Mouse (Mus musculus) CH12.LX (cell line): ENCODE measurements around the gene Mcm5. TPM values are rescaled to one million over a fixed set of nuclear protein-coding genes. Genes with fewer than 3 reads are reported as not detected.
A peak's percentile ranks its signal among the peaks of the same experiment; 100 is the strongest.

ENCODE experiments used
- DNase-seq: peaks from one replicate; pipeline ENCODE4 v3.0.0-alpha.2; 2013; ENCODE audit errors: extremely low read depth
- H3K27ac ChIP-seq: 2 replicates; pipeline ENCODE4 v1.5.1; 2012; ENCODE audit warnings: low read depth, mild to moderate bottlenecking, control low read depth, moderate library complexity; ENCODE audit not compliant: insufficient read depth
- H3K27me3 ChIP-seq: replicated peaks from 2 replicates; pipeline ENCODE3; 2012; ENCODE audit warnings: inconsistent platforms
- H3K36me3 ChIP-seq, 2 experiments: replicated peaks in 1 of 2; 2 replicates each; pipeline versions ENCODE3 to v1.6.1; 2012; ENCODE audit warnings: inconsistent platforms in 1 of 2, low read length in 1 of 2, mild to moderate bottlenecking in 1 of 2, mixed read lengths in 1 of 2, moderate library complexity in 1 of 2; ENCODE audit not compliant: control insufficient read depth in 1 of 2, insufficient read depth in 1 of 2
- H3K4me1 ChIP-seq, 2 experiments: 2 replicates each; pipeline ENCODE4 v1.6.1; 2012; ENCODE audit warnings: inconsistent platforms in 1 of 2, moderate library complexity in 1 of 2; ENCODE audit not compliant: insufficient read depth in 2 of 2, control insufficient read depth in 1 of 2
- H3K4me2 ChIP-seq: 2 replicates; pipeline ENCODE4 v1.6.1; 2012; ENCODE audit warnings: low read depth, mild to moderate bottlenecking, control low read depth; ENCODE audit not compliant: poor library complexity, insufficient read depth, severe bottlenecking
- H3K4me3 ChIP-seq, 3 experiments: fragments of 150-350 bp in 1 of 3; sonication (generic) in 1 of 3; replicated peaks in 1 of 3; 2 replicates each; pipeline versions ENCODE3 to v1.5.1; 2011 to 2012; ENCODE audit warnings: low read depth in 2 of 3, low read length in 2 of 3, mild to moderate bottlenecking in 2 of 3, moderate library complexity in 2 of 3, control low read depth in 1 of 3, improper control_type of control experiment in 1 of 3, inconsistent platforms in 1 of 3, mixed read lengths in 1 of 3; ENCODE audit not compliant: poor library complexity in 1 of 3
- H3K79me2 ChIP-seq: replicated peaks from 2 replicates; pipeline ENCODE4 v1.6.1; 2012; ENCODE audit warnings: mild to moderate bottlenecking, moderate library complexity; ENCODE audit not compliant: control insufficient read depth, poor library complexity, insufficient read depth, severe bottlenecking; ENCODE audit errors: extremely low read depth
- H3K9ac ChIP-seq: 2 replicates; pipeline ENCODE4 v1.6.1; 2012; ENCODE audit warnings: low read depth, mild to moderate bottlenecking, control low read depth, moderate library complexity; ENCODE audit not compliant: insufficient read depth
- H3K9me3 ChIP-seq: replicated peaks from 2 replicates; pipeline ENCODE3; 2012; ENCODE audit warnings: low read length, inconsistent platforms, mixed read lengths
- BHLHE40 ChIP-seq: IDR thresholded peaks from 2 replicates; pipeline ENCODE4 v1.6.1; 2011; ENCODE audit warnings: mild to moderate bottlenecking, low read depth, low read length, improper control_type of control experiment
- CTCF ChIP-seq, 2 experiments: IDR thresholded peaks in 1 of 2; conservative IDR thresholded peaks in 1 of 2; 2 replicates each; pipeline ENCODE4 v1.5.1; 2011 to 2012; ENCODE audit warnings: low read depth in 2 of 2, low read length in 2 of 2, improper control_type of control experiment in 1 of 2, inconsistent platforms in 1 of 2, mild to moderate bottlenecking in 1 of 2, moderate library complexity in 1 of 2
- ETS1 ChIP-seq: conservative IDR thresholded peaks from 2 replicates; pipeline ENCODE4 v1.6.1; 2012; ENCODE audit warnings: low read depth, mild to moderate bottlenecking, inconsistent platforms, low read length, improper control_type of control experiment, moderate library complexity
- GABPA ChIP-seq: IDR thresholded peaks from 2 replicates; pipeline ENCODE4 v1.6.1; 2012; ENCODE audit warnings: low read depth, low read length, improper control_type of control experiment, inconsistent platforms; ENCODE audit not compliant: insufficient replicate concordance
- HCFC1 ChIP-seq: IDR thresholded peaks from 2 replicates; pipeline ENCODE4 v1.6.1; 2012; ENCODE audit warnings: low read depth, mild to moderate bottlenecking, inconsistent platforms, low read length, improper control_type of control experiment
- IRF4 ChIP-seq: IDR thresholded peaks from 2 replicates; pipeline ENCODE4 v1.6.1; 2014; ENCODE audit warnings: low read depth, mild to moderate bottlenecking, inconsistent platforms, low read length, improper control_type of control experiment
- JUND ChIP-seq: conservative IDR thresholded peaks from 2 replicates; pipeline ENCODE4 v1.6.1; 2011; ENCODE audit warnings: low read depth, low read length, improper control_type of control experiment
- KAT2A ChIP-seq: IDR thresholded peaks from 2 replicates; pipeline ENCODE4 v1.6.1; 2012; ENCODE audit warnings: low read length, improper control_type of control experiment, inconsistent platforms; ENCODE audit not compliant: insufficient replicate concordance
- MAFK ChIP-seq: IDR thresholded peaks from 2 replicates; pipeline ENCODE4 v1.6.1; 2011; ENCODE audit warnings: low read length, improper control_type of control experiment; ENCODE audit not compliant: insufficient replicate concordance
- MAX ChIP-seq: IDR thresholded peaks from 2 replicates; pipeline ENCODE4 v1.6.1; 2011; ENCODE audit warnings: low read length, improper control_type of control experiment
- MAZ ChIP-seq: IDR thresholded peaks from 2 replicates; pipeline ENCODE4 v1.6.1; 2012; ENCODE audit warnings: low read depth, mild to moderate bottlenecking, inconsistent platforms, low read length, improper control_type of control experiment, moderate library complexity
- MXI1 ChIP-seq: IDR thresholded peaks from 2 replicates; pipeline ENCODE4 v1.6.1; 2011; ENCODE audit warnings: mild to moderate bottlenecking, low read depth, low read length, improper control_type of control experiment
- MYC ChIP-seq: IDR thresholded peaks from 2 replicates; pipeline ENCODE4 v1.6.1; 2011; ENCODE audit warnings: low read depth, mild to moderate bottlenecking, improper control_type of control experiment, low read length
- NELFE ChIP-seq: IDR thresholded peaks from 2 replicates; pipeline ENCODE4 v1.6.1; 2011; ENCODE audit warnings: low read depth, low read length, improper control_type of control experiment
- NRF1 ChIP-seq: IDR thresholded peaks from 2 replicates; pipeline ENCODE4 v1.6.1; 2014; ENCODE audit warnings: low read depth, mild to moderate bottlenecking, inconsistent platforms, low read length, improper control_type of control experiment, moderate library complexity
- POLR2A ChIP-seq: IDR thresholded peaks from 2 replicates; pipeline ENCODE4 v1.6.1; 2011; ENCODE audit warnings: low read depth, mild to moderate bottlenecking, improper control_type of control experiment, low read length
- POLR2AphosphoS2 ChIP-seq: IDR thresholded peaks from 2 replicates; pipeline ENCODE4 v1.6.1; 2011; ENCODE audit warnings: low read depth, low read length, improper control_type of control experiment
- RAD21 ChIP-seq: IDR thresholded peaks from 2 replicates; pipeline ENCODE4 v1.6.1; 2011; ENCODE audit warnings: low read depth, mild to moderate bottlenecking, low read length, improper control_type of control experiment, moderate library complexity
- RCOR1 ChIP-seq: conservative IDR thresholded peaks from 2 replicates; pipeline ENCODE4 v1.6.1; 2012; ENCODE audit warnings: low read depth, mild to moderate bottlenecking, inconsistent platforms, low read length, improper control_type of control experiment
- SIN3A ChIP-seq: IDR thresholded peaks from 2 replicates; pipeline ENCODE4 v1.6.1; 2012; ENCODE audit warnings: low read length, improper control_type of control experiment, inconsistent platforms
- SMC3 ChIP-seq: IDR thresholded peaks from 2 replicates; pipeline ENCODE4 v1.6.1; 2011; ENCODE audit warnings: low read depth, low read length, improper control_type of control experiment
- TCF12 ChIP-seq: IDR thresholded peaks from 2 replicates; pipeline ENCODE4 v1.6.1; 2014; ENCODE audit warnings: low read depth, mild to moderate bottlenecking, inconsistent platforms, low read length, improper control_type of control experiment
- USF2 ChIP-seq: conservative IDR thresholded peaks from 2 replicates; pipeline ENCODE4 v1.6.1; 2011; ENCODE audit warnings: low read depth, low read length, improper control_type of control experiment
- ZC3H11A ChIP-seq: IDR thresholded peaks from 2 replicates; pipeline ENCODE4 v1.6.1; 2012; ENCODE audit warnings: low read depth, mild to moderate bottlenecking, inconsistent platforms, low read length, improper control_type of control experiment
- ZKSCAN1 ChIP-seq: IDR thresholded peaks from 2 replicates; pipeline ENCODE4 v1.6.1; 2012; ENCODE audit warnings: low read depth, inconsistent platforms, low read length, improper control_type of control experiment, borderline replicate concordance
- ZMIZ1 ChIP-seq: IDR thresholded peaks from 2 replicates; pipeline ENCODE4 v1.6.1; 2012; ENCODE audit warnings: low read depth, mild to moderate bottlenecking, inconsistent platforms, low read length, improper control_type of control experiment
- dilution Hi-C: fragments of 300-500 bp; cut with MboI; formaldehyde crosslinking; loops from 2 replicates; pipeline ENCODE4 v1.14.3; 2020; ENCODE audit warnings: low sequenced_read_pairs; ENCODE audit not compliant: extremely low pct_unique_long_range_greater_than_20kb, extremely low pct_ligation_motif_present
- in situ Hi-C: fragments of 300-500 bp; cut with MboI; formaldehyde crosslinking; loops from 3 replicates; pipeline ENCODE4 v1.14.3; 2019; ENCODE audit warnings: low sequenced_read_pairs, low pct_ligation_motif_present, low pct_unique_long_range_greater_than_20kb, mixed read lengths
- polyA plus RNA-seq: library from polyadenylated mRNA; unstranded; fragments of >175 nt; gene quantifications from 2 replicates; pipeline ENCODE4 v1.2.1, GENCODE M21; 2012; ENCODE audit warnings: low read depth; ENCODE audit not compliant: insufficient read length
- total RNA-seq, 2 experiments: library from RNA; depleted of rRNA; stranded (reverse); fragments of 300-350 nt in 1 of 2; fragments of >200 nt in 1 of 2; gene quantifications; 2 replicates each; pipeline ENCODE4 v1.2.3; 2012 to 2014

The Mcm5 gene
- total and polyA plus RNA-seq, 3 experiments: 259 to 332 (median 282) TPM

DNA sequence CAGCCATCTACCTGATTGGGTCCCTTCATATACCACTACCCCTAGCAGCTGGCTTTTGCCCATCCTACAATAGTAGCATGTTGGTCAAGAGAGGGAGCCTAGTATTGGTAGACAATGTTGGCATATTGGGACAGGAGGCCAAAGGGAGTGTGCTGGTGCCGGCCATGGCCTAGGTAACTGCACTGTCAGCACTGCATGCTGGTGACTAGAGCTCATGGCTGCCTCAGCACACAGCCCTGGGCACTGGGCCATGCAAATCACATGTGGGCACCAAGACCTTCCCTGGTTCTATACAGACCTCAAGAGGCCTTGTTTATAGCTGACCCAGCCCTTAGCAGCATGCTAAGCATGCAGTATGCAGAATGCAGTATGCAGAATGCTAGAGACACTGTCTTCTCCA is 39.1 kb upstream of the Mcm5 start:
- H3K27me3 ChIP-seq: no peaks in the 10 kb centered on the region
- H3K4me3 ChIP-seq: no peak overlapping the region
- H3K9me3 ChIP-seq: no peaks in the 10 kb centered on the region
- in situ Hi-C loops (loop anchor here (5.0 kb wide), 1 partner anchor 37 kb away; the partner anchor contains the start of gene Mcm5), dilution Hi-C loops (no loop called here)
- TF ChIP-seq MYC: no peak
- TF ChIP-seq TCF12: no peak
- no peak for TF ChIP-seq ZKSCAN1
- no peak for TF ChIP-seq RAD21
- no peak for TF ChIP-seq USF2
- no peak for TF ChIP-seq BHLHE40
- TF ChIP-seq IRF4: no peak
- TF ChIP-seq POLR2A: no peak
- TF ChIP-seq CTCF (conservative IDR thresholded peaks at IDR 0.05 in 1 of 2, IDR thresholded peaks at IDR 0.05 in 1 of 2; ENCODE audit: low read depth in 2 of 2, low read length in 2 of 2): no peak
- no peak for TF ChIP-seq ZMIZ1
- TF ChIP-seq SIN3A: no peak
- no peak for TF ChIP-seq NELFE
- TF ChIP-seq MXI1: no peak
- TF ChIP-seq GABPA: no peak
- TF ChIP-seq RCOR1: no peak
- no peak for TF ChIP-seq NRF1
- TF ChIP-seq HCFC1: no peak
- no peak for TF ChIP-seq MAFK
- no peak for TF ChIP-seq ZC3H11A
- TF ChIP-seq MAZ: no peak
- peaks cover 14 to 36% of the 10 kb centered on the region in 2 experiments for H3K36me3 ChIP-seq
- H3K27ac ChIP-seq: no peak overlapping the region
- DNase-seq: no peak
- H3K4me2 ChIP-seq: no peak overlapping the region
- H3K79me2 ChIP-seq: no peaks in the 10 kb centered on the region
- peaks cover 5 to 7% of the 10 kb centered on the region in 2 experiments for H3K4me1 ChIP-seq
- H3K9ac ChIP-seq: no peak overlapping the region

DNA sequence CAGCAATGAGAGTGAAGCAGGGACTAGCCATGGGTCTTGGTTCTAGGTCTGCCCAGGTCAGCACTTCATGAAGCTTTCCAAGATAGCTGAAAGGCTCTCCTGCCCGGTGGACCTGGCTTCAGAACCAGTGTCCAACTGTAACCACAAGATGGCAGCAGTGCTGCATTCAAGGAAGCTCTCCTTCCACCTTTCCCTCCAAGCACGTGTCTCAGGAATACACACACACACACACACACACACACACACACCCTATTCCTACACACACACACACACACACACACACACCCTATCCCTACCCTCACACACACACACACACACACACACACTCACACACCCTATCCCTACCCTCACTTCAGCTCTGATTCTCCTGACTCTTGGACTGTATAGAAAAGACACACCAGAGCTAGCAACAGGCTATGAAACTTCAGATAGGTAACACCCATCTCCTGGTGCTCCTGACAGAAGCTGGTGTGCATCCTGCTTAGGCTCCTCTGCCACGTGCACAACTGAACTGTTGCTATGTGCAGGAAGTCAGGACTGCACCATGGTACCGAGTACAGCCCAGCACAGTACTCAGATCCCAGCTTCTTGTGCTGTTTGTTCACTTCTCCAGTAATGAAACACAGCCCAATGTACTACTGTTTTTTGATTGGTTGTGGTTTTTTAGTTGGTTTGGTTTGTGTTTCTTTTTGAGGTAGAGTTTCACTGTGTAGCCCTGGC is 37.6 kb upstream of the Mcm5 start:
- Histone ChIP-seq H3K4me3 (no peak overlapping the region), H3K27me3 (no peaks in the 10 kb centered on the region), H3K4me1 (peaks cover 5 to 7% of the 10 kb centered on the region in 2 experiments), H3K9me3 (no peaks in the 10 kb centered on the region), H3K4me2 (no peak overlapping the region), H3K27ac (no peak overlapping the region), H3K36me3 (peaks cover 12 to 23% of the 10 kb centered on the region in 2 experiments), H3K79me2 (no peaks in the 10 kb centered on the region), H3K9ac (no peak overlapping the region)
- DNase-seq: peak; percentile 81
- TF ChIP-seq CTCF (conservative IDR thresholded peaks at IDR 0.05 in 1 of 2, IDR thresholded peaks at IDR 0.05 in 1 of 2; ENCODE audit: low read depth in 2 of 2, low read length in 2 of 2) (peak; percentile 53 to 94), MYC (peak; percentile 99), NELFE (peak; percentile 49; the same call in 1 of the 2 replicates), NRF1 (peak; percentile 29; the same call in 1 of the 2 replicates), RAD21 (peak; percentile 92), MAX (peak; percentile 96), JUND (no peak; the same call in 1 of the 2 replicates), KAT2A (no peak), MAFK (no peak), POLR2AphosphoS2 (no peak), SMC3 (peak; percentile 90), IRF4 (peak; percentile 58; the same call in 1 of the 2 replicates), MXI1 (peak; percentile 86), ZC3H11A (peak; percentile 53), GABPA (no peak), BHLHE40 (peak; percentile 95), ZKSCAN1 (no peak), SIN3A (peak; percentile 77), ETS1 (no peak), HCFC1 (peak; percentile 17; the same call in 1 of the 2 replicates), TCF12 (peak; percentile 34; the same call in 1 of the 2 replicates), POLR2A (no peak)
- in situ Hi-C loops (loop anchor here (5.0 kb wide), 1 partner anchor 36 kb away; the partner anchor contains the start of gene Mcm5), dilution Hi-C loops (no loop called here)
